In the genomic region with DNA sequence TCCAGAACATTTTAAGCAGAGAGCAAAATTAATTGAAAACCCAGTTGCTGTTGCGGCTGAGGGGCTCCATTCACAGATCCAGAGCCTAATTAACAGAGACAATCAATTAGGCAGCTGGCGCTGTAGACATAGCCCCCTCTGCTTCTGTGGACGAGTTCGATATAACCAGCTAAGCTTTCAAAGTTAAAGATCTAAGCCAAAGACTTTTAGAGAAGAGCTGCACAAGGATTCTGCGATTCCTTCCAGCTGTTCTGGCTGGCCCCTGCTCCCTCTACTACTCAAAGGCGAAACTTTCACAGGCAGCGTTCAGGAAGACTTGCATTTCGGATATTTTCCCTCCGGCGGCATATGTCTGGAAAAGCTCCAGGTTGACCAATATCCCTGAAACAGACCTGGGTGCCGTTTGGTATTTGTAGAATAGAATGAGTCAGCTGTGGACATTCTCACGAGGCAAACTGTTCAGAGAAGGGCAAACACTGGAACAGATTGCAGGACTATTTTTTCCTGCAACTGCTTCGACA, we compare ENCODE assay signal across 9 mouse cellular contexts. TPM values are rescaled to one million over a fixed set of nuclear protein-coding genes. Genes with fewer than 3 reads are reported as not detected.
DNase-seq lines count a peak whose midpoint lies in the region; ATAC-seq and TF ChIP-seq lines count a peak whose summit lies in the region.
"Had no signal": no experiment of that assay in that cellular context is flagged by ENCODE, and none has a peak within 500 bp of the region (broad histone marks: within the 10 kb centered on the region; RNA-seq: fewer than 3 reads in every experiment).

No protein-coding gene starts in this region.

- 23% methylated on average over 13 of the region's 13 CpGs for WGBS in intestine, postnatal 0 days
- 70% methylated on average over 13 of the region's 13 CpGs for WGBS in heart, embryonic 10.5 days

- intact Hi-C loops in heart, postnatal 14 days (cut with DNase I) = loop anchor here (1.0 kb wide), 1 partner anchor 12 kb away; no protein-coding TSS in a partner anchor

- no peaks in the 10 kb centered on the region for H3K27me3 ChIP-seq in intestine, postnatal 0 days (replicated peaks; ENCODE audit: control insufficient read depth, insufficient read depth, low read length)
- H3K27me3 ChIP-seq in heart, embryonic 10.5 days (ENCODE audit: insufficient read depth, poor library complexity, severe bottlenecking) = no peaks in the 10 kb centered on the region

- peak; percentile 82 for DNase-seq in heart, adult 11 months
- DNase-seq in heart, postnatal 14 days = no peak
- DNase-seq in 3134 (ENCODE audit: extremely low read depth, insufficient read length, low spot score) = peak; percentile 70
- DNase-seq in cerebellum, postnatal 14 days = peak; percentile 32 to 57
- DNase-seq in embryo, embryonic 10.5 days (ENCODE audit: low spot score) = no peak
- no peak for DNase-seq in heart, embryonic 10.5 days (ENCODE audit: low spot score)

- H3K4me2 ChIP-seq in intestine, postnatal 0 days (replicated peaks; ENCODE audit: low read depth) = peak overlapping the region; percentile 18

- no peak overlapping the region for H3K4me3 ChIP-seq in intestine, postnatal 0 days (ENCODE audit: low read depth, low read length)
- H3K4me3 ChIP-seq in heart, embryonic 10.5 days = no peak overlapping the region

- H3K9ac ChIP-seq in intestine, postnatal 0 days (ENCODE audit: low read depth, low read length) = no peak overlapping the region
- H3K9ac ChIP-seq: liver, embryonic 14.5 days had no signal

- H3K36me3 ChIP-seq in intestine, postnatal 0 days (ENCODE audit: control insufficient read depth, insufficient read depth) = no peaks in the 10 kb centered on the region
- no peaks in the 10 kb centered on the region for H3K36me3 ChIP-seq in heart, embryonic 10.5 days

- ATAC-seq in intestine, postnatal 0 days = no peak
- no peak for ATAC-seq in activated CD4-positive, CD25-positive, alpha-beta regulatory T cell, adult 4 months

- no peaks in the 10 kb centered on the region for H3K9me3 ChIP-seq in intestine, postnatal 0 days (ENCODE audit: control insufficient read depth)
- no peaks in the 10 kb centered on the region for H3K9me3 ChIP-seq in heart, embryonic 10.5 days

- TF ChIP-seq CTCF in intestine, postnatal 0 days (IDR thresholded peaks at IDR 0.05; ENCODE audit: low read depth) = no peak

- H3K4me1 ChIP-seq in intestine, postnatal 0 days (replicated peaks; ENCODE audit: control insufficient read depth, insufficient read depth, low read length) = no peaks in the 10 kb centered on the region
- H3K4me1 ChIP-seq in heart, embryonic 10.5 days = peaks cover 4% of the 10 kb centered on the region; the same call in 1 of the 2 replicates

- no peak overlapping the region for H3K27ac ChIP-seq in intestine, postnatal 0 days (ENCODE audit: low read depth, low read length)
- no peak overlapping the region for H3K27ac ChIP-seq in heart, embryonic 10.5 days
- H3K27ac ChIP-seq: liver, embryonic 14.5 days had no signal

RNA-seq across cellular contexts. Expression of a gene that starts 45.0 kb away (rescaled TPM):
- total RNA-seq in heart, postnatal 14 days (2021) = 10 to 100 TPM; 15.1 to 18.0 TPM
- polyA plus RNA-seq in intestine, postnatal 0 days (2015; fragmentation: Nextera tagmentation; extraction: Ambion mirVana) = 8.4 and 8.6 TPM in 2 replicates
- 14.4 and 19.7 TPM in 2 replicates for polyA plus RNA-seq in heart, embryonic 10.5 days (2016; fragmentation: Nextera tagmentation; extraction: Ambion mirVana)
- polyA plus RNA-seq in activated CD4-positive, CD25-positive, alpha-beta regulatory T cell, adult 4 months (2017; shearing (Covaris generic)) = 10 to 100 TPM; 20.1 TPM

Comparison
In these comparisons a context has a peak if more than half of its experiments do, and no peak if none do; other contexts are left out.
1. DNase-seq: peak in heart, adult 11 months (single experiment), 3134 (single experiment) and cerebellum, postnatal 14 days (2 of 2); none in heart, postnatal 14 days (0 of 2), embryo, embryonic 10.5 days (single experiment) and heart, embryonic 10.5 days (single experiment).